22 mouse cellular contexts compared by ENCODE assay signal in genomic region chr17:26749975-26750374, GRCm38 (mm10).
"Had no signal": no experiment of that assay in that cellular context is flagged by ENCODE, and none has a peak within 500 bp of the region (broad histone marks: within the 10 kb centered on the region; RNA-seq: fewer than 3 reads in every experiment).

No protein-coding gene starts in this region.

- H3K27me3 ChIP-seq: limb, embryonic 13.5 days; liver, embryonic 12.5 days; liver, embryonic 15.5 days; lung, embryonic 15.5 days; neural tube, embryonic 12.5 days; neural tube, embryonic 15.5 days had no signal

- H3K9ac ChIP-seq: limb, embryonic 13.5 days; liver, embryonic 12.5 days; liver, embryonic 15.5 days; lung, embryonic 15.5 days; neural tube, embryonic 12.5 days; neural tube, embryonic 15.5 days had no signal

- H3K4me2 ChIP-seq: limb, embryonic 13.5 days; liver, embryonic 12.5 days; liver, embryonic 15.5 days; lung, embryonic 15.5 days; midbrain, embryonic 11.5 days; neural tube, embryonic 12.5 days; neural tube, embryonic 15.5 days had no signal

- H3K27ac ChIP-seq: limb, embryonic 10.5 days; limb, embryonic 13.5 days; liver, embryonic 12.5 days; liver, embryonic 15.5 days; lung, embryonic 15.5 days; macrophage; neural tube, embryonic 12.5 days; neural tube, embryonic 15.5 days had no signal

- ATAC-seq: liver, embryonic 12.5 days had no signal

- H3K4me1 ChIP-seq: limb, embryonic 10.5 days; limb, embryonic 13.5 days; liver, embryonic 12.5 days; liver, embryonic 15.5 days; lung, embryonic 15.5 days; neural tube, embryonic 12.5 days; neural tube, embryonic 15.5 days had no signal

- DNase-seq: kidney, adult 18-20 months; kidney, adult 9 months; kidney, postnatal 14 days; kidney, postnatal 4 days; liver; lung, adult 18-20 months; lung, postnatal 14 days; midbrain, embryonic 14.5 days; right cerebral cortex, adult 18-20 months; right cerebral cortex, postnatal 14 days; right cerebral cortex, postnatal 4 days; thymus, adult 2 months; thymus, postnatal 14 days had no signal

- H3K4me3 ChIP-seq: limb, embryonic 10.5 days; limb, embryonic 13.5 days; liver, embryonic 12.5 days; liver, embryonic 15.5 days; lung, embryonic 15.5 days; neural tube, embryonic 12.5 days; neural tube, embryonic 15.5 days had no signal

- H3K9me3 ChIP-seq: limb, embryonic 10.5 days; limb, embryonic 13.5 days; liver, embryonic 12.5 days; liver, embryonic 15.5 days; lung, embryonic 15.5 days; neural tube, embryonic 12.5 days; neural tube, embryonic 15.5 days had no signal

- H3K36me3 ChIP-seq: limb, embryonic 10.5 days; limb, embryonic 13.5 days; liver, embryonic 12.5 days; liver, embryonic 15.5 days; lung, embryonic 15.5 days; neural tube, embryonic 12.5 days had no signal
